Mouse (Mus musculus) left cerebral cortex, adult 8-10 months (tissue): ENCODE data around the gene Cxcl9. TPM values are rescaled to one million over a fixed set of nuclear protein-coding genes. Genes with fewer than 3 reads are reported as not detected.

Experiments
- DNase-seq, 2 experiments: peaks; one replicate each; pipeline ENCODE4 v3.0.0; 2022; ENCODE audit warnings: low spot score in 2 of 2
- total RNA-seq, 4 experiments: library from RNA; stranded (reverse); gene quantifications; 2 replicates each; pipeline ENCODE4 v1.2.4; 2022

Gene Cxcl9
- total RNA-seq, 4 experiments from 2014 or later = 0.26 TPM; not detected in 3

DNA sequence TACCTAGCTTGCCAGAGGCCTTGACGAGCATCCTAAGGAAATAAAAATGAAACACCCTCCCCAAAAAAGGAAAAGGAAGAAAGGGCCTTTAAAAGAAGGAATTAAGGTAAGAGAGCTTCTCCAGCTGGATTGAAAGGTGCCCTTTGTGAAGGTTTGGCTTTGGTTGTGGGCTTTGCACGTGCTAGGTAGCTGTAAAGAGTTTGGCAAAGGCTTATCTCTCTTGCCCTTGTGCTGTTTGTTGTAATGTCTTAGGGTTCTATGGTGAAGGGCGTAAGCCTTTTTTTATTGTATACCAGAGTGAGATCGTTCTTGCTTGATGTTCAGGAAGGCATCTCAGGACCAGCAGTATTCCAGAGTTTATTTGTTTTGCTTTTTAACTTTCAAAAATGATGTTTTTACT lies 12.7 kb upstream of the Cxcl9 start:
- DNase-seq = no peak

DNA sequence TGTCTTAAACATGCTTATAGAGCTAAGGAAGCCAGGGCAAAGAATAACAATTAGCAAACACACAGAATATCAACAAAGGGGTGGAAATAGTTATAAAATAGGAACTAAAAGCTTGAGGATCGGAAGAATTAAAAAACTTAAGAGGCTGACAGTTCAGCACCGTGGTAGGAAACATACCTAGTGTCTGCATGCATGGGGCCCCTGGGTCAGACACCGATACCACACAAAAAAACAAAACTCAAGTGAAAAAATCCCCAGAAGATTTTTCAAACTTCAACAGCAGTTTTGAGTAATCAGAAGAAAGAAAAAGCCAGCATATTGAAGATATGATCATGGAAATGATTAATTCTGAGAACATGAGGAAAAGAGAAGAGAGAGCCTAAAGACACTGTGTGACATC lies 8.9 kb upstream of the Cxcl9 start:
- DNase-seq = no peak

GRCm38 (mm10) chr5:92332359-92332840 lies 4.5 kb upstream of the Cxcl9 start:
- DNase-seq = no peak

DNA sequence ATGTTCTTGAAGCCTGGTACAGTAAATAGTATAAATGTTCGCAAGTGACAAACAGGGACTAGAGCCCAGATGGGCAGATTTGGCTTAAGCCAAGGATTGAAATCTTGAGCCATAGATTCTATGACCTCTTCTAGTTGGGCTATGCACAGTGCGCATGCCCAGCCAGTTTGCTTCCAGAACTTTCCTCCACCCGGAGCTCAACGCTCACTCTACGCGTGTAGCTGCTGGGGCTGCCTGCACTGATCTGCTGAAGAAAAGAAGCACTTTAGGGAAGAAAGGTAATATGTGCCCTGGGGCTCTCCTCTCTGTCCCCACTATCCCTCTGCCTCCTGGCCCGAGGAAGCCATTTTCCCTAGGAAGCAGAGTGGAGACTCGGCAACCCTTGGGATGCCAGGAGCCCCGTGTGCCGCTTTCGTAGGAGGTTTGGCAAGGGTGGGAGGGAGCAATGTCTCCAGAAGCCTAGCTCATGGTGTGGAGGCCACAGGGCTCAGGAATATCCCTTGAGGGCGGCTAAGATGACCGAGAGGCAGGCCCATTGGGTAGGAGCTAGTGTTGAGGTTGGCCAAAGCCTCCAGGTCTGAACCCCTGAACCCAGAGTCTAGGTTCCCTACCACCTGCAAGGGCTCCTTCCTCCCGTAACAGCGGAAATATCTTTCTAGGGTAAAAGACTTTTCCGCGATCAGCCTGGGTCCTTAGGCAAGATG lies 3.9 kb upstream of the Cxcl9 start, which contains the start of gene Art3:
Gene Art3, plus strand, starts transcription at position 193 of the 704 bp plus-strand sequence.
- no peak for DNase-seq

DNA sequence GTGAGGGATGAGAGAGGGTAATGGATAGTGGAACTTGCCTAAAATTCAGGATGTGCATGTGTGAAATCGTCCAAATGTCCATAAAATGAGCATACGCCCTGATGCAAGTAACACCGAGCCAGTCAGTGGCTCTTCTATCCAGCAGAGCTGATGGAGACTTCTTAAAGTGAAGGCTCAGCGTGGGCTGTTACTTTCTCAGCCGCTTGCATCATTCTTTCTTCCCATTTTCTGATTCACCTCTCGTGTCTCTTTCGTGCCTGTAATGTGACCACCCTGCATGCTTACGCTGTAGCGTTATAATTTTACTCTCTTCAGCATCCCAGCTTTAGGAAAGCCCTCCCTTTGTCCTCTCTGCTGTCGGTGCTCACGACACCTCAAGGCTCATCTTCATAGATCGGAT lies 3.2 kb upstream of the Cxcl9 start:
- DNase-seq = no peak

GRCm38 (mm10) chr5:92327367-92327766 lies 512 bp downstream of the Cxcl9 start:
- no peak for DNase-seq

- no peak for DNase-seq
Measured at GRCm38 (mm10) chr5:92323264-92323663, 4.6 kb downstream of the Cxcl9 start.

- DNase-seq = no peak
Measured at GRCm38 (mm10) chr5:92322612-92323011, 5.3 kb downstream of the Cxcl9 start.

DNA sequence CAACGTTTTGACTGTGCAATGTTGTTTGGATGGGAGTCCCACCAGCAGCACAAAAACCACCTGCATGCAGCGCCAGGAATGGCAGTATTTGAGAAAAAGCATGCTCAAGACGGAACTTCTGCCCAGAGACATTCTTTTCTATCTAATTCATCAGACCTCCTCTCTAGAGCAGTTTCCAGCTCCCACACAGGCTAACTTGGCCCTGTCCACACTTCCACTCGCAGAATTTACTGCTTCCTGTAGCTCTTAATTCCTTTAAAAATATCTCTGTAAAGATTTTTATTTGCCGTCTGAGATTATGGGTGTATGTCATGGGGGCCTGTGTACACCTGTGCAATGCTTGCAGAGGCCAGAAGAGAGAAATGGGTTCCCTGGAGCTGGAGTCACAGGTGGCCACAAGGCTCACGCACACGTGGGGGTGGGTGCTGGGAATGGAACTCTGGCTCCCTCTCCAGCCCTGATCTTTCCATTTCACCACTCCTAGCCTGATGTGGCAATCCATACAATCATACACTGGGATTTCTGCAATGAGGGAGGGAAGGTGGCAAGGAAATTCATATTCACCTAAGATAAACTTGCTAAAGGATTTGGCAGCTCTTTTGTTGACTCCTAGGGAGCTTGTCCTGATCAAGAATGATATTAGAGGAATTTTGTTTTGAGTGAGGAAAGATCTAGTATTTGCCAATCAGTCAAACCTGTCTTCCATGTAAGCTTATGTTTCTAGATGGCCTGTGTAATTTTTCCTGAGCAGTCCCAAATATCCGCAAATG lies 6.1 kb downstream of the Cxcl9 start:
- no peak for DNase-seq

GRCm38 (mm10) chr5:92318596-92318995 lies 9.3 kb downstream of the Cxcl9 start:
- DNase-seq = no peak

DNA sequence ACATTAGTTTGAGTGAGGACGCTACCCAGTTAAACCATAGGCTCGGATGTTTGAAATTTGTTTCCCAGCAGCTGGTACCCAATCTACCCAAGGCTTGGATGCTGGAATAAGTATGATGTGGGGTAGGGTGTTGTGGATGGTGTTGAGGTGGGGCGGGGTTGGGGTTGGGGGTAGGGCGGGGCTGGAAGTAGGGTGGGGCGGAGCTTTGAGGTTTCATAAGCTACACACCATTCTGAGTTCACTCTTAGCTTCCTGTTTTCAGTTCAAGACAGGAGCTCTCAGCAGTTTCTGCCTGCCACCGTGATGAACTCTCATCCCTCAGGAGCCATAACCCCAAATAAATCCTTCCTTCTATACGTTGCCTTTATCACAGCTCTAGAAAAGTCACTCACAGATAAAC lies 9.8 kb downstream of the Cxcl9 start:
- no peak for DNase-seq

GRCm38 (mm10) chr5:92313776-92314175 lies 14.1 kb downstream of the Cxcl9 start:
- no peak for DNase-seq

GRCm38 (mm10) chr5:92312046-92312715 lies 15.7 kb downstream of the Cxcl9 start:
- DNase-seq = peak; percentile 67 to 78

DNA sequence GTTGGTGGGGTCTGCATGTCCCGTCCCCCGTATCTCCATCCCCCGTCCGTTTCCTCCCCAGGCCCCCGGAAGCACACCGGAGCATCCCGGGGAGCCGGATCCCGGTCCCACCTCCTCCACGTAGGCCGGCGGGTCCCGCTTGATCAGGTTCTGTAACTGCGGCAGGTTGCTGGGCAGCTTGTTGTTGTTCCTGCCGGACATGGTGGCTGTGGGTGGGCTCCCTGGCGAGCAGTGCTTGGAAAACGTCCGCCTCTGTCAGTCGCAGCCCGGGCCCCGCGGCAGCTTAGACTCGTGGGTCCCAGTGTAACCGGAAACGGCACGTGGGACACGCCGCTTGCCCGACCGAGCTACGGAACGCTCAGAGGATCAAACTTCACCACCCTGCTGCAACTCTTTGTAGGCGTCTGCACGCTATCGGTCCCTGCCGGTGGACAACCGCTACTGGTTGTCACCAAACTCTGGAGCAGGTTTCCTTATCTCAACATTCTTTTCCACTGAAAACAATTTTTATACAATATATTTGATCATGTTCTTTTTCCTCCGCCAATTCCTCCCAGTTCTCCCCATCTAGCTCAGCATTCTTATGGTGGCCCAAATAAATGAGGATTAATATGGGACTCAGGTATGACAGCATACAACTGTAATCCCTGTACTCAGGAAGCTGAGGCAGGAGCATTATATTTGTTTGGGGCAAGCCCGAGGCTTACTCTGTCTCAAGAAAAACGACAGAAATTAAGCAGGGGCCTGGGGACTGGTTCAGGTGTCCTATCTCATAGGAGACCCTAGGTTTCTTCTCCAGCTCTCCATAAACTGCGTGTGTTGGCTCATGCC lies 18.0 kb downstream of the Cxcl9 start, which contains the start of gene Sdad1:
Gene Sdad1, minus strand, starts transcription at position 799 of the 831 bp plus-strand sequence.
- peak; percentile 93 to 97 for DNase-seq

- DNase-seq = no peak
Measured at GRCm38 (mm10) chr5:92304291-92304690, 23.6 kb downstream of the Cxcl9 start.

GRCm38 (mm10) chr5:92302149-92302840 lies 25.6 kb downstream of the Cxcl9 start:
- no peak for DNase-seq

DNA sequence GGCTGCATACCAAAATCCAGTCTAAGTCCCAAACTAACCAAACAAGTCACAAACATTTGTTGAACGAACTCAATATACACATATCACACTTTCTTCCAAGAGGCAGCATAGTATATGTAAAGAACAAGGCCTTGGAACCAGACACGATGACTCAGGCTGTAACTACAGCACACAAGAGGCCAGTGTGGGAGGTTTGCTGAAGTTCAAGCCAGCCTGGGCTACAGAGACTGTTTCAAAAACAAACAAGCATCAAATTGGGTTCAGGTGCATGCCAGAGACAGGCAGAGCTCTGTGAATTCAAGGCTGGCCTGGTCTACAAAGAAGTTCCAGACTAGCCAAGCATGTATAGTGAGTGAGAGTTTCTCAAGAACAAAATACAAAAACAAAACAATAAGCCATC lies 33.4 kb downstream of the Cxcl9 start:
- no peak for DNase-seq

- no peak for DNase-seq
Measured at GRCm38 (mm10) chr5:92291652-92292414, 36.0 kb downstream of the Cxcl9 start.

DNA sequence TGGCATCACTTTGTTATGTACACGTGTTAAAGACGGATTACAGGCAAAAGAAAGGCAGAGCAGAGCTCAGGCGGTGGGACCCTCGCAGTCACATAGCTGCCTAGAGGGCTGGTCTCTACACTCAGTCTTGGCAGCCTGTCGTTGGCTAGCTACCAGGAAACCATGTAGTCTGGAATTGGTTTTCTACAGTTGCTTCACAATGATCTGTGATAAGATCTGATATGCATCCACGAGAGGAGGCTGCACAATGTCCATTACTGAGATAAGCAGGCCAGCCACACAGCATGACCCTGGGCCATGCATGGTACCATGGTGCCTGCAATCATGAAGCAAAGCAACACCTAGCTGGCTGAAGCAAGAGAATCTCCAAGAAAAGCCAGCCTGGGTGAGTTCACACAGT lies 40.0 kb downstream of the Cxcl9 start:
- DNase-seq = no peak

DNA sequence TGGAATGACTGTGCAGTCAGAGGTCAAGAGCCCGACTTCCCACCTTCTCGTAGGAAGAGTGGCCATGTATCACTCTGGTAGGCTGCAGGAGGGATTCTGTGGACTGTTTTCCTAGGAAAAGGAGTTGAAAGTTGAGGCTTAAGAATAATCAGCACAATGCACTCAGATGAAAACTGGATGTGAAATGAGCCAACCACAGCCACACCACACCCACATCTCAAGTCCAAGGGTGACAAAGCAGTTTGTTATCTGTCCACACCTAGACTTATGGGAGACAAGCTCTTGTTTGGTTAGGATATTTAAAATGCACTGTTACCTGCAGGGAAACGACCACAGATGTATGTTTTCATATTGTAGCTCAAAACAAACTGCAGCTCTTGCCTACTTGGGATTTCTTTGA lies 44.8 kb downstream of the Cxcl9 start:
- no peak for DNase-seq
